Comparison of ENCODE assay signal across 9 mouse cellular contexts in genomic region chr1:193705205-193705604, GRCm38 (mm10).
A peak's percentile ranks its signal among the peaks of the same experiment; 100 is the strongest.
DNase-seq lines count a peak whose midpoint lies in the region; ATAC-seq lines count a peak whose summit lies in the region.
"Had no signal": no experiment of that assay in that cellular context is flagged by ENCODE, and none has a peak within 500 bp of the region (broad histone marks: within the 10 kb centered on the region; RNA-seq: fewer than 3 reads in every experiment).

No protein-coding gene starts in this region.

- no peak for ATAC-seq in CD4-positive, CD25-positive, alpha-beta regulatory T cell, adult 4 months
- ATAC-seq: intestine, embryonic 16.5 days had no signal

- DNase-seq in kidney, adult 9 months, result peak; percentile 11
- DNase-seq in kidney, postnatal 10 days, result no peak
- DNase-seq in 3T3-L1 (ENCODE audit: low read depth, low spot score), result peak; percentile 31
- DNase-seq in Muller cell, postnatal 12 days (ENCODE audit: inconsistent ontology term), result peak; percentile 34
- DNase-seq in brain, adult 2 months (ENCODE audit: low read depth, low spot score), result peak; percentile 49
- DNase-seq in left cerebral cortex, adult 11 months (ENCODE audit: low spot score), result no peak
- DNase-seq: thymus, adult 2 months had no signal

Comparison
In these comparisons a context has a peak if more than half of its experiments do, and no peak if none do; other contexts are left out.
1. DNase-seq: peak in kidney, adult 9 months (single experiment), 3T3-L1 (single experiment), Muller cell, postnatal 12 days (single experiment) and brain, adult 2 months (single experiment); none in kidney, postnatal 10 days (single experiment) and left cerebral cortex, adult 11 months (single experiment).